Mouse (Mus musculus) E14TG2a.4 (cell line): ENCODE results near the gene Atg9b.

Source experiments
- CTCF ChIP-seq: conservative IDR thresholded peaks from 2 replicates; pipeline ENCODE4 v1.5.1; 2014; ENCODE audit warnings: low read length
- NANOG ChIP-seq: IDR thresholded peaks from 2 replicates; pipeline ENCODE4 v1.6.1; 2014; ENCODE audit warnings: borderline replicate concordance, low read length, mixed read lengths

DNA sequence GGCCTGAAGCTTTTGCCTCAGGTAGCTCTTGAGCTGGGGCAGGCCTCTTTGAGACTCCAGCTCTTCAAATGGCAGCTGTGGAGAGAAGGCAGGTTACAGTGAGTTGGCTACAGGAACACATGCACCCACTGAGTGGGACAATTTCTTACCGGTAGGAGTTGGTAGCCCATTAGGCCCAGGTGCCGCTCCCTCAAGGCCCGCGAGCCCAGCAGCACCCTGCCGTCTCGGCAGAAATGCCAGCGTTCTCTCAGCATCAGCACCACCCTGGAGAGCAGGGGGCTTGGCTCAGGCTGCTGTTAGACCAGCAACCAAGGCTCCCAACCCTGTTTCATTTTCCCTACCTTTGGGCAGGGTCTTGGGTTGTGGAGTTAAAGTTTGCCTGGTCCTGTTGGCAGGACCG, 49.2 kb upstream of the Atg9b start:
- TF ChIP-seq CTCF (no peak), NANOG (no peak)
